ENCODE assay signal across 16 mouse cellular contexts in genomic region chr9:22846048-22846447, GRCm38 (mm10).
"Had no signal": no experiment of that assay in that cellular context is flagged by ENCODE, and none has a peak within 500 bp of the region (broad histone marks: within the 10 kb centered on the region; RNA-seq: fewer than 3 reads in every experiment).

No protein-coding gene starts in this region.

- H3K27ac ChIP-seq: liver, embryonic 13.5 days; liver, embryonic 15.5 days; midbrain, embryonic 10.5 days; midbrain, embryonic 12.5 days; neural tube, embryonic 13.5 days; neural tube, embryonic 15.5 days; stomach, embryonic 15.5 days; stomach, postnatal 0 days had no signal

- H3K36me3 ChIP-seq: liver, embryonic 13.5 days; liver, embryonic 15.5 days; midbrain, embryonic 10.5 days; midbrain, embryonic 12.5 days; neural tube, embryonic 13.5 days; neural tube, embryonic 15.5 days; stomach, embryonic 15.5 days had no signal

- H3K9me3 ChIP-seq: liver, embryonic 13.5 days; liver, embryonic 15.5 days; midbrain, embryonic 12.5 days; neural tube, embryonic 13.5 days; neural tube, embryonic 15.5 days; stomach, embryonic 15.5 days had no signal

- DNase-seq: liver, embryonic 13.5 days; liver, postnatal 0 days; midbrain, embryonic 14.5 days; right cerebral cortex, postnatal 14 days; thymus, adult 2 months; thymus, postnatal 25 days had no signal

- ATAC-seq: liver, postnatal 0 days; midbrain, embryonic 16.5 days had no signal

- H3K27me3 ChIP-seq: liver, embryonic 13.5 days; liver, embryonic 15.5 days; midbrain, embryonic 12.5 days; neural tube, embryonic 13.5 days; neural tube, embryonic 15.5 days; stomach, embryonic 15.5 days had no signal

- H3K9ac ChIP-seq: liver, embryonic 13.5 days; liver, embryonic 15.5 days; liver, postnatal 0 days; midbrain, embryonic 12.5 days; neural tube, embryonic 13.5 days; neural tube, embryonic 15.5 days; stomach, embryonic 15.5 days had no signal

- H3K4me3 ChIP-seq: liver, embryonic 13.5 days; liver, embryonic 15.5 days; midbrain, embryonic 10.5 days; midbrain, embryonic 12.5 days; myocyte; neural tube, embryonic 13.5 days; neural tube, embryonic 15.5 days; stomach, embryonic 15.5 days had no signal

- H3K4me1 ChIP-seq: liver, embryonic 15.5 days; midbrain, embryonic 10.5 days; midbrain, embryonic 12.5 days; stomach, embryonic 15.5 days had no signal

- H3K4me2 ChIP-seq: liver, embryonic 11.5 days; liver, embryonic 13.5 days; liver, embryonic 15.5 days; midbrain, embryonic 12.5 days; neural tube, embryonic 13.5 days; neural tube, embryonic 15.5 days; stomach, embryonic 15.5 days had no signal
